Mouse (Mus musculus) E14TG2a.4 (cell line): Measurements from ENCODE around the gene Gm18596.
"Not testable (repeated sequence)": the region's sequence is repeated elsewhere in the genome, so short reads cannot be mapped to it uniquely, and the experiment has no call there.

Experiments used
- CTCF ChIP-seq: conservative IDR thresholded peaks from 2 replicates; pipeline ENCODE4 v1.5.1; 2014; ENCODE audit warnings: low read length
- NANOG ChIP-seq: IDR thresholded peaks from 2 replicates; pipeline ENCODE4 v1.6.1; 2014; ENCODE audit warnings: borderline replicate concordance, low read length, mixed read lengths
- POU5F1 ChIP-seq: IDR thresholded peaks from 2 replicates; pipeline ENCODE4 v1.6.1; 2014; ENCODE audit warnings: low read length, borderline replicate concordance

- TF ChIP-seq CTCF, POU5F1, NANOG: not testable (repeated sequence)
Measured at GRCm38 (mm10) chr10:77720299-77720698, 22.1 kb downstream of the Gm18596 start, which contains the start of gene Krtap12-1.
